15 mouse cellular contexts compared by ENCODE assay signal in genomic region chr11:102937529-102938182, GRCm38 (mm10). TPM values are rescaled to one million over a fixed set of nuclear protein-coding genes. Genes with fewer than 3 reads are reported as not detected.
DNase-seq lines count a peak whose midpoint lies in the region; ATAC-seq and TF ChIP-seq lines count a peak whose summit lies in the region.
"Had no signal": no experiment of that assay in that cellular context is flagged by ENCODE, and none has a peak within 500 bp of the region (broad histone marks: within the 10 kb centered on the region; RNA-seq: fewer than 3 reads in every experiment).

No protein-coding gene starts in this region.

- H3K4me3 ChIP-seq in forebrain, postnatal 0 days (ENCODE audit: low read depth, low read length) = no peak overlapping the region
- H3K4me3 ChIP-seq in forebrain, embryonic 15.5 days = no peak overlapping the region
- no peak overlapping the region for H3K4me3 ChIP-seq in hindbrain, embryonic 15.5 days
- H3K4me3 ChIP-seq: erythroblast, embryonic 14.5 days; gastrocnemius, adult 2 months; heart, embryonic 10.5 days had no signal

- DNase-seq in forebrain, postnatal 0 days = no peak
- DNase-seq in right cerebral cortex, postnatal 10 days (ENCODE audit: low spot score in 2 of 2) = peak; percentile 65 to 73
- no peak for DNase-seq in right cerebral cortex, postnatal 4 days
- no peak for DNase-seq in thymus, postnatal 14 days
- no peak for DNase-seq in yolk sac, embryonic 10.5 days (ENCODE audit: low spot score)
- no peak for DNase-seq in kidney, postnatal 14 days
- DNase-seq: gastrocnemius, adult 2 months; kidney, postnatal 36 days had no signal

- 56% methylated on average over 3 of the region's 3 CpGs for WGBS in forebrain, postnatal 0 days
- WGBS in forebrain, embryonic 15.5 days = 74% methylated on average over 3 of the region's 3 CpGs
- WGBS in hindbrain, embryonic 15.5 days = 31% methylated on average over 3 of the region's 3 CpGs

- TF ChIP-seq CTCF in forebrain, postnatal 0 days (IDR thresholded peaks at IDR 0.05; ENCODE audit: low read depth) = no peak

- no peaks in the 10 kb centered on the region for H3K36me3 ChIP-seq in forebrain, postnatal 0 days (ENCODE audit: insufficient read depth)
- H3K36me3 ChIP-seq in forebrain, embryonic 15.5 days = no peaks in the 10 kb centered on the region
- H3K36me3 ChIP-seq in hindbrain, embryonic 15.5 days = no peaks in the 10 kb centered on the region
- H3K36me3 ChIP-seq: heart, embryonic 10.5 days had no signal

- H3K4me2 ChIP-seq in forebrain, postnatal 0 days (ENCODE audit: low read depth) = no peak overlapping the region
- no peak overlapping the region for H3K4me2 ChIP-seq in forebrain, embryonic 15.5 days (replicated peaks)
- no peak overlapping the region for H3K4me2 ChIP-seq in hindbrain, embryonic 15.5 days

- no peak overlapping the region for H3K9ac ChIP-seq in forebrain, postnatal 0 days
- H3K9ac ChIP-seq in forebrain, embryonic 15.5 days (replicated peaks) = no peak overlapping the region
- H3K9ac ChIP-seq in hindbrain, embryonic 15.5 days = no peak overlapping the region

- no peak overlapping the region for H3K27ac ChIP-seq in forebrain, postnatal 0 days (ENCODE audit: low read depth, low read length)
- H3K27ac ChIP-seq in forebrain, embryonic 15.5 days (replicated peaks) = no peak overlapping the region
- no peak overlapping the region for H3K27ac ChIP-seq in hindbrain, embryonic 15.5 days (replicated peaks)
- H3K27ac ChIP-seq: gastrocnemius, adult 2 months; heart, embryonic 10.5 days had no signal

- no peaks in the 10 kb centered on the region for H3K4me1 ChIP-seq in forebrain, postnatal 0 days (ENCODE audit: insufficient read depth)
- peaks cover 8% of the 10 kb centered on the region; the same call in 1 of the 2 replicates for H3K4me1 ChIP-seq in forebrain, embryonic 15.5 days
- H3K4me1 ChIP-seq in hindbrain, embryonic 15.5 days (replicated peaks) = peaks cover 14% of the 10 kb centered on the region

- H3K27me3 ChIP-seq in forebrain, postnatal 0 days (ENCODE audit: insufficient read depth, low read length) = no peaks in the 10 kb centered on the region; the same call in 1 of the 2 replicates
- H3K27me3 ChIP-seq in forebrain, embryonic 15.5 days = 0 out of 2 replicates have a peak, but pooled peaks cover 4% of the 10 kb centered on the region
- peaks cover 16% of the 10 kb centered on the region for H3K27me3 ChIP-seq in hindbrain, embryonic 15.5 days

- ATAC-seq in forebrain, postnatal 0 days = peak; percentile 74
- no peak for ATAC-seq in forebrain, embryonic 15.5 days (replicated peaks)
- ATAC-seq in hindbrain, embryonic 15.5 days (ENCODE audit: low FRiP score, low read depth) = peak; percentile 64; the same call in 1 of the 2 replicates
- ATAC-seq: CD4-positive, CD25-positive, alpha-beta regulatory T cell, adult 4 months had no signal

- H3K9me3 ChIP-seq in forebrain, postnatal 0 days (ENCODE audit: low read length) = no peaks in the 10 kb centered on the region
- H3K9me3 ChIP-seq in forebrain, embryonic 15.5 days = no peaks in the 10 kb centered on the region
- H3K9me3 ChIP-seq in hindbrain, embryonic 15.5 days = no peaks in the 10 kb centered on the region
- H3K9me3 ChIP-seq: heart, embryonic 10.5 days had no signal

RNA-seq across cellular contexts. Expression of gene C1ql1, which starts 8.8 kb away (rescaled TPM):
- 10.3 and 11.8 TPM in 2 replicates for total RNA-seq in forebrain, postnatal 0 days (2014; rRNA removed)
- polyA plus RNA-seq in forebrain, postnatal 0 days (2015; fragmentation: Nextera tagmentation; extraction: Ambion mirVana) = 3.9 and 5.4 TPM in 2 replicates
- 1.8 and 1.9 TPM in 2 replicates for polyA plus RNA-seq in forebrain, embryonic 15.5 days (2015; fragmentation: Nextera tagmentation; extraction: Ambion mirVana)
- 9.8 and 11.1 TPM in 2 replicates for polyA plus RNA-seq in hindbrain, embryonic 15.5 days (2015; fragmentation: Nextera tagmentation; extraction: Ambion mirVana)
- total RNA-seq: gastrocnemius, adult 2 months; liver, adult 2 months had no signal
- polyA plus RNA-seq: CD4-positive, CD25-positive, alpha-beta regulatory T cell, adult 4 months; erythroblast, embryonic 14.5 days; liver, adult 2 months had no signal

RNA-seq across cellular contexts. Expression of gene Kif18b, which starts 12.7 kb away (rescaled TPM):
- 3.2 and 6.6 TPM in 2 replicates for total RNA-seq in forebrain, postnatal 0 days (2014; rRNA removed)
- polyA plus RNA-seq in forebrain, postnatal 0 days (2015; fragmentation: Nextera tagmentation; extraction: Ambion mirVana) = 0.54 and 0.70 TPM in 2 replicates
- 5.3 and 6.6 TPM in 2 replicates for polyA plus RNA-seq in forebrain, embryonic 15.5 days (2015; fragmentation: Nextera tagmentation; extraction: Ambion mirVana)
- polyA plus RNA-seq in hindbrain, embryonic 15.5 days (2015; fragmentation: Nextera tagmentation; extraction: Ambion mirVana) = 2.1 and 3.6 TPM in 2 replicates
- total RNA-seq: gastrocnemius, adult 2 months had no signal

RNA-seq across cellular contexts. Expression of gene Gfap, which starts 36.9 kb away (rescaled TPM):
- total RNA-seq in forebrain, postnatal 0 days (2014; rRNA removed) = 44.4 and 58.9 TPM in 2 replicates
- polyA plus RNA-seq in forebrain, postnatal 0 days (2015; fragmentation: Nextera tagmentation; extraction: Ambion mirVana) = 31.8 and 52.6 TPM in 2 replicates
- polyA plus RNA-seq in forebrain, embryonic 15.5 days (2015; fragmentation: Nextera tagmentation; extraction: Ambion mirVana) = 0.88 and 0.93 TPM in 2 replicates
- 1.8 and 1.9 TPM in 2 replicates for polyA plus RNA-seq in hindbrain, embryonic 15.5 days (2015; fragmentation: Nextera tagmentation; extraction: Ambion mirVana)
- total RNA-seq: gastrocnemius, adult 2 months had no signal
- polyA plus RNA-seq: CD4-positive, CD25-positive, alpha-beta regulatory T cell, adult 4 months had no signal

RNA-seq across cellular contexts. Expression of gene Fam187a, which starts 52.7 kb away (rescaled TPM):
- total RNA-seq in forebrain, postnatal 0 days (2014; rRNA removed) = 0.38 TPM in 1 of 2 replicates, not detected in the other
- not detected in 2 replicates for polyA plus RNA-seq in forebrain, postnatal 0 days (2015; fragmentation: Nextera tagmentation; extraction: Ambion mirVana)
- polyA plus RNA-seq in forebrain, embryonic 15.5 days (2015; fragmentation: Nextera tagmentation; extraction: Ambion mirVana) = 0.11 TPM in 1 of 2 replicates, not detected in the other
- 0.13 TPM in 1 of 2 replicates, not detected in the other for polyA plus RNA-seq in hindbrain, embryonic 15.5 days (2015; fragmentation: Nextera tagmentation; extraction: Ambion mirVana)
- total RNA-seq: gastrocnemius, adult 2 months; liver, adult 2 months had no signal
- polyA plus RNA-seq: CD4-positive, CD25-positive, alpha-beta regulatory T cell, adult 4 months; erythroblast, embryonic 14.5 days; heart, embryonic 10.5 days; liver, adult 2 months; small intestine, adult 2 months had no signal

RNA-seq across cellular contexts. Expression of gene Ccdc103, which starts 56.7 kb away (rescaled TPM):
- total RNA-seq in forebrain, postnatal 0 days (2014; rRNA removed) = 3.1 and 4.4 TPM in 2 replicates
- 2.7 and 2.9 TPM in 2 replicates for polyA plus RNA-seq in forebrain, postnatal 0 days (2015; fragmentation: Nextera tagmentation; extraction: Ambion mirVana)
- 2.1 and 2.9 TPM in 2 replicates for polyA plus RNA-seq in forebrain, embryonic 15.5 days (2015; fragmentation: Nextera tagmentation; extraction: Ambion mirVana)
- polyA plus RNA-seq in hindbrain, embryonic 15.5 days (2015; fragmentation: Nextera tagmentation; extraction: Ambion mirVana) = 2.0 and 2.1 TPM in 2 replicates
- total RNA-seq: gastrocnemius, adult 2 months had no signal
- polyA plus RNA-seq: CD4-positive, CD25-positive, alpha-beta regulatory T cell, adult 4 months; small intestine, adult 2 months had no signal

Comparison
In these comparisons a context has a peak if more than half of its experiments do, and no peak if none do; other contexts are left out.
1. DNase-seq: peak in right cerebral cortex, postnatal 10 days (2 of 2); none in forebrain, postnatal 0 days (single experiment), right cerebral cortex, postnatal 4 days (single experiment), thymus, postnatal 14 days (single experiment), yolk sac, embryonic 10.5 days (single experiment) and kidney, postnatal 14 days (single experiment).
2. RNA of gene Gfap, which starts 36.9 kb away (polyA plus RNA-seq): 31.8 to 52.6 TPM in forebrain, postnatal 0 days; 1.8 to 1.9 TPM in hindbrain, embryonic 15.5 days and 0.88 to 0.93 TPM in forebrain, embryonic 15.5 days; every median in the first group is over 10 times any median in the second.